Mouse (Mus musculus) kidney, adult 9 months (tissue): ENCODE data around the gene Cttnbp2nl.

Experiments used
- DNase-seq: peaks from one replicate; pipeline ENCODE4 v3.0.0; 2022

Cttnbp2nl gene

DNA sequence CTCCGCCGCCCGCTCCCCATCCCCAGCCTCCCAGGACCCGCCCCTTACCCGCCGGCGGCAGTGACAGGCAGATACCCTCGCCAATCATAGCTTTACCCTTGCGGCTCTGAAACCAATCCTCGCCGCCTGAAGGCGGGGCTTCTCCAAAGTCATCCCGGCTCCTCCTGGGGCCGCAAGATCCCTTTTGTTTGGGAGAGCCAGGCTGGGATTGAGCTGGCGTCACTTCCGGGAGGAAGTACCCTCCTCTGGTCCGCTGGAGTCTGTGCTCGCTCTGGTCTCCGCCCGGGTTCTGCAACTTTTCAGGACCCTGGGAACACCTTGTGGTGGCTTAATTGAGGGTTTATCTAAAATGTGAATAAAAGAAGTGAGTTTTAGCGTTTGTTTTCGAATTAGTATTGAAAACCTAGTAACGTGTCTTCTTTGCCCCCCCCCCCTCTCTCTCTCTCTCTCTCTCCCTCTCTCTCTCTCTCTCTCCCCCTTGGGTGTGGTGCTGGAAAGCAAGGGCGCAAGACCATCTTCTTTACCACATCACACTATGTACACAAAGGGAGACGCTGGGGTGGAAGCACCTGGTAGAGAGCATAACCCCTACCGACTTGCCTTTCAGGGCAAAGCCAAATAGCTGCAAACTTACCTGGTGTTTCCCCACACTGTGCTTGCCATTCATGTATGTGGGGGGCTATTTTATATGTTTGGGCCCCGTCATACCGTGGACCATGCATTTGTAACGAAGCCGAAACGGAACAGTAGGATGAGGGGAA, at the start of gene Cttnbp2nl:
TSS of gene Cttnbp2nl (minus strand) at position 210 of the 761 bp plus-strand sequence.
- peak; percentile 99 for DNase-seq

DNA sequence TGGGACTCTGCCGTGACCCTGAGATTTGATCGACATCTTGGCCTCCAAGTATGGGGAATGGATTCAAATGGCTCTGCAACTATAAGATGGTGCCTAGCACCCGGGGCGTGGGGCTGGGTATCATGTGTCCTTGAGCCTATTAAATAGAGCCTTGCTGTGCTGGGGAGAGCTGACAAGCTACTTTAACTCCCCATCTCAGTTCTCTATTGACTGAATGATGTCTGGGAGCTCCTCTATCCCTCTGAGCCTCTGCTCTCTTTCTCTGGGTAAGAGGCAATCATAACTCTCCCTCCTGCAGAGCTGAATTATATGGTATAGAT, 47.3 kb upstream of the Cttnbp2nl start:
- no peak for DNase-seq

DNA sequence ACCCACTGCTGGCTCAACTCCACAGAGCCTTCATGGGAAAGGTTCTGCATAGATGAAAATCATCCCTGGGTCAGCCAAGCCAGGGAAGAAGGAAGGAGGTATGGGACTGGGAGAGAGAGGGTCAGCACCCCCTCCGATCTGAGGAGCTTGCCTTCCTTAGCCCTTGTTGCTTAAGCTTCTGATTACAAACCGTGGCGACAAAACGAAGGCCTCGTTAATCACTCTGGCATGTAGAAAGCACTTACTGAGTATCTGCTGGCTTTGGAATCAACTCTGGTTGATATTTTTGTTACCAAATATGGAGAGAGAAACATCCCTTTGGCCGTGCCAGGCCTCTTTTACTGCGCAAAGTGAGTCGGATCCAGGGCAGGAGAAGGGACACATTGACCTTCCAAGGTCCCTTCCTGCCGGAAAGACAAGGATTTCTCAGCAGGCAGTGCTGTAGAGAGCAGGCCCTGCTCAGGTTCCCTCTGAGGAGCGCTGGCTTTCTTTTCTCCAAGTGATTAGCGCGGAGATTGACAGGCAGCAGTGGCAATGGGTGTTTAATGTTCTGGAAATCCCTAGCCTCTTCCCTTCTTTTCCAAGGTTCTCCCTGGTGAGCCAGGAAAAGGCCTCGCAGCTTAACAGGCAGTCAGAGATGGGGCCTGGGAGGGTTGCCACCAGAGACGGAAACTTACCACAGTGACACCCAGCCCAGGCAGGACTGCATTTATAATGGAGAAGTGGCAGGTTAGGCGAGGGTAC, 46.8 kb upstream of the Cttnbp2nl start:
- no peak for DNase-seq

DNA sequence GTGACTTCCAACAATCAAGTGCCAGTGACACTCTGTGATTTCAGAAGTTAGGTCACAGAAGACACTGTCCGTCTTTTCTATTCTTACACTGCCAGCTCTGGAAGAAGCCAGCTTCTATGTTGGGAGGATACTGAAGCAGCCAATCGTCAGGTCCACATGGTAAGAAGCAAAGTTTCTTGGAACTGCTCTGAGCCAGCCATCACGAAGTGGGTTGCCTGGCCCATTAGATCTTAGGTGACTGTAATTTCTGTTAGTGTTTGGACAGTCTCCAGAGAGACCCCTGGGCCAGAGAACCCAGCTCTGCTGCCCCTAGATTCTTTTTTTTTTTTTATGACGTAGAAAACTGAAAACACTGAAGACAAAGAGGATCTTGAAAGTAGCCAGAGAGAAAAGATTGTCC, 44.6 kb upstream of the Cttnbp2nl start:
- no peak for DNase-seq

DNA sequence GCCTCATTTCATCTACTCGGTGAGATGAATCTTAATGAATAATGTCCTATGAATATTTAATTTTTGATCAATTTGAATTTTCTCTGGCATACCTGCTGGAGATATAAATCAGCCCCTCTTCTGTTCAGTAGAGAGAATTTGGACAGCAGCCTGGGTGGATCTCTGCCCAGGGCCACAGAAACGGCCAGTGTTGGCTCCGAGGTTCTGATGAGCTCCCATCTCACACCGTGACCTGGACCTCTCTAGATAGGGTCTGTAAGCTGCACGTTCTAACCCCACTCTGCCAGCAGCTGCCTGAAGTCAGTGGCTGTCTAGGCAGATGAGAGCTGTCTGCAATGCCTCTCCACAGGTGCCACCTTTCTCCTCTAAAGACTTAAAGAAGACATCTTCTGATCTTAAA, 42.1 kb upstream of the Cttnbp2nl start:
- DNase-seq = no peak

DNA sequence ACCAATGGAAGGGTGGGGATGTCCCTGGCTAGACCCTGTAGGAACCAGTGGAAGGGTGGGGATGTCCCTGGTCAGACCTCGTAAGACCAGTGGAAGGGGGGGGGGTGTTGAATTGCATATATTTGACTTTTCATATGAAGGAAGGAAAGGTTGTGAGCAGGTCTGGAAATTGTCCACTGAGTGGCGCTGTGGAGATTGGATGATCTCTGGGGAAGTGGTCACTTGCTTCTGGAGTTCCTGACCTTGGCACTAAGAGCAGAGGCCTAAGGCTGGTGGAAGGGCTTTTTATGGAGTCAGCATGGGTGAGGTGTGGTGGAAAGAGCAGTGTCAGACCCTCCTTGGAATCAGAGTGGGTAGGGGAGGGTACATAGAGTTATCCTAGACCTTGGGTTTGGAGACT, 41.5 kb upstream of the Cttnbp2nl start:
- peak; percentile 26 for DNase-seq

DNA sequence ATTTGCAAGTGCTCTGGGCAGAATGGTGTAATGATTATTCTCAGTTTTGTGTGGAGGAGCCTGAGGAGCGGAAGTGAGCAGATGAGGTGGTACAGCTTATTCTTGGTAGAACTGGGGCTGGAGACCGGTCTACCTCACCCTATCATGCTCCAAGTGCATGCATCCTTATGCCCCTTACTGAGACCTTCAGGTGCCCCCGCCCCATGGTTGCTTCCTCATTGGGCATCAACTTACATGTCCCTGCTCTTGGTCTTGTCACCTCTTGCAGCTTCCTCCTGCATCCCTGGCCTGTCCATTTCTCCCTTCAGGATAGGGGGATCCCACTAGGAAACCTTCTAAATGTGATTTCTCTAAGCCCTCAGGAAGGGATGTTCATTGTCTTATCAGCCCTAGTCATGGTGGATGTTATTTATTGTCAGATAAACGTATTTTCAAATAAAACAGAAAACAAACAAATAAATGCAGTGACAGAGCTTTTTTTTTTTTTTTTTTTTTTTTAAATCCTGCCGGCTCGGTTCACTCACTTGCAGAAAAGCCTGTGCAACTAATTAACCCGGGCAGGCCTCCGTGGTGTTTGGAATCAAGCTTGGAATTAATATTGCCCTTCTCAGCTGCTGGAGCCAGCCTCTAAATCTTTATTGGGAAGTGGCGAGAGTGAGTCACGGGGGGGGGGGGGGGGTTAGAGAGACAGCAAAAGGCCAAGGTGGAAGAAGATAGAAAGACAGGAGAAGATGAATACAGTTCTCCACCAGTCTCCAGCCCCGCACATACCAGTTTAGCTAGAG, 40.0 kb upstream of the Cttnbp2nl start:
- DNase-seq = peak; percentile 66

DNA sequence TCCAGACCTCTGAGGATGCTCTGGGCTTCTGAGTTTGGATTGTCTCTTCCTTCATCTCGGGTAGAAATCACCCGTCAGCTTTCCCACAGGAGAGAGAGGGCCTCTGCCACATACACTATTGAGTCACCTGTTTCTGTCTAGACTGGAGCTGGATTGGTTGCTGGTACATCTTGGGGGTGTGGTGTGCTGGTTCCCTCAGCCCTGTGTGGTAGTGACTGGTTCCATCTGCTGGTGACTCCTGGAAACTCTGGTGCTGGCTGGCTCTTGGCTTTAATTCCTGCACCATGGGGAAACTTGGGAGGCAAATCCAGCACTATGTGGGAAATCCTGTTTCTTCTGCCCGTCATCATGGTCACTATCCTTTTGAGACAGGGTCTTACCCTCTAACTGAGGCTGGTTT, 38.0 kb upstream of the Cttnbp2nl start:
- peak; percentile 68 for DNase-seq

DNA sequence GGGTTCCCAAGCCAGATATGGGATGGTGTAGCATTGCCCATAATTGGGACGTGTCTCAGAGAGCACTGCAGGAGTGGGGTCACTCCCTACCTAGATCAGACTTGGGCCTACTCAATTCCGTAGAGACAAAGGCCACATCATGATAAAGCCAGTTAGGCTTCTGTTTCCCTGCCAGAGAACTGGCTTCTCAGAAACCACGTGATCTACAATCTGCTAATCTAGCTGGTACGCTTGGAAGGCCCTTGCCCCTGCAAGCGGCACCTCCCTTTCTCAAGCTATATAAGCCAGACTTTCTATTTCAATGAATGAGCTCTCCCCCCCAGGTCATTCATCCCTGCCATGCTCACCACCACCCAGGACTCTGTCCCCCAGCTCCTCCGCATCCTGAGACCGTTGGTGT, 37.2 kb upstream of the Cttnbp2nl start:
- no peak for DNase-seq

DNA sequence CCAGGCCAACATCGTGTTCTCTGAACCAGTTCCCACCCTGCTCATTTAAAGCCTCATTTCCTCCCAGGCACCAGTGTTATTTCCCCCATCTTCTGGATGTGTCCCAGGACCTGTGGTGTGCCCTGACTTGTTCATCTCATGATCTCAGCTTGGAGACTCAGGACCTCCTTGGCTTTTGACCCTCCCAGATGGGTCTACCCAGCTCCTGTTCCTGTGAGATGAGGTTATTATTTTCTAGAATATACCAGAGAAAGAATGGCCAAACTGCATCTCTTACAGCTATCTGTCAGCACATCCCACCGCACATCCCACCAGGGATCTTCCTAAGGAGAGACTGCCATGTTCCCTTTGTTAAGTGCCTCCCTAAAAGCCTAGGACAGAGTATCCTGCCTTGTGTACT, 35.7 kb upstream of the Cttnbp2nl start:
- peak; percentile 12 for DNase-seq

DNA sequence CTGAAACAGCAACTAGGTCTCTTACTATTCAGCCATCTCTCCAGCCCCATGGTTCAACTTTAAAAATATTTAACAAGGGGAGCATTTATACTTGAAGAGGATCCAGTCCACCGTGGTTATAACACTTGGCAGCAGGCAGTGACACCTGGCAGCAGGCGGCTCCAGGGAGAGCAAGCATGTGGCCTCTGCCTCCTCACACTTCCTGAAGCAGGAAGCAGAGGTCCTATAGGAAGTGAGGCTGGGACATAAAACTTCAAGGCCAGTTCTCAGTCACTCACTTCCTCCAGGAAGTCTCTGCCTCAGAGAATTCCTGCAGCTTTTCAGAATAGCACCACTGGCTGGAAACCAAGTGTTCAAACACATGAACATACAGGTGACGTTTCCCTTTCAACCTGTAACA, 34.4 kb upstream of the Cttnbp2nl start:
- peak; percentile 66 for DNase-seq

DNA sequence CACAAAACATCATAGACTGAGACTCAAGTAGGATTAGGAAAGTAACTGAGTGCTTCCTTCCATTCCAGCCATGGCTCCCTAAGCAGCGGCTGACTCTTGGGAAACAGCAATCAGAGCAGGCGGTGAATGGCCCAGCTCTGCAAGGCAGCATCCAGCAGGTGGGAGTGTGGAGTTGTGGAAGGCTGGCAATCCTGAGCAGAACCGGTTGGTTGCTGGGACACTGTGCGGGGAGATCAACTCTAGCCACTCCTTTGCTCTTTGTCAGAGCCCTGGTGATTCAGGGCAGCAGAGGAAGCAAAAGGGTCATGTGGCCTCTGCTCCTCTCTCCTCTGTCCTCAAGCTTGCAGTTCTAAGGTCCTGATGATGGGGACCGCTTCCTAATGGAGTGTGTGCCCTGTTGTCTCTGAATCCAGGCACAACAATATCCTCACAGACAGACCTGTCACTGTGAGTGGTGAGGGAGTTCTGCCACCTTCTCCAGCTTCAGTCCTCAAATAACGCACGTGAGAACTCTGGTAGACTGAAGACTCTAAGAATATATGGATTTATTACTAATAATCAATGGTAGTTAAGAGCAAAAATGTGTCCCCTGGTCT, 25.4 kb upstream of the Cttnbp2nl start:
- peak; percentile 78 for DNase-seq

DNA sequence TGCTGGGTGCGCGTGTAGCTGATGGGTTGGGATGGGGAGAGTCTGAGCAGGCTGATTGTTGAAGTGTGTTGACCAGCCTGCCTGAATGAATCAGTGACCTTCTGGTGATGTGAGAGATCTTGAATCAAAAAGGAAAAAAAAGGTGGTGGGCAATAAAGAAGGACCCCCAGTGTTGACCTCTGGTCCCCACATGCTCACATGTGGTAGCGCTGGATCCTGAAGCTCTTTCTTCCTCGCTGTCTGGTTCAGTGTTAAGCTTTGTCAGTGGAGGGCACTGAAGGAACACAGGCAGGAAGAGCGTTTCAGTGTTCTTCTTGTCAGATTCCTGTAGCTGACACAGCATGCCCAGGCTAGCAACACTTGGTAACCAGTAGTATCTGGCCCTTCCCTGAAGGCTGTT, 22.9 kb upstream of the Cttnbp2nl start:
- DNase-seq = no peak

DNA sequence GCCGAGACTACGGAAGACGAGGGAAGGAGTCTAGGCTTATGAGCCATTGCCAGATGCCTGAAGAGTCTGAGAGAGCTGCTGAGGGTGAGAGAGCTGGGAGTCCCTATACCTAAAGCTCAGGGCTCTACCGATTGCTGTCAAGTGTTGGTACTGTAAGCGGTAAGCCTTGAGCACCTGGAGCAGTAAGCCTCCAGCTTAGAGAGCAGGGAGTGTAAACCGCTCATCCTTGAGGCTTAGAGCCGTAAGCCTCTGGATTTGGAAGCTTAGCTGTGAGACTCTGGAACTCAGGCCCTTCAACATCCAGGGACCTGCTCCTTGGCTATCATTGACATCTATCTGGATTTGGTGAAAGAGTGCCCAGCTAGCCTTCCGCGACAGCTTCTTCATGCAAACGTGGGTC, 19.6 kb upstream of the Cttnbp2nl start:
- no peak for DNase-seq

DNA sequence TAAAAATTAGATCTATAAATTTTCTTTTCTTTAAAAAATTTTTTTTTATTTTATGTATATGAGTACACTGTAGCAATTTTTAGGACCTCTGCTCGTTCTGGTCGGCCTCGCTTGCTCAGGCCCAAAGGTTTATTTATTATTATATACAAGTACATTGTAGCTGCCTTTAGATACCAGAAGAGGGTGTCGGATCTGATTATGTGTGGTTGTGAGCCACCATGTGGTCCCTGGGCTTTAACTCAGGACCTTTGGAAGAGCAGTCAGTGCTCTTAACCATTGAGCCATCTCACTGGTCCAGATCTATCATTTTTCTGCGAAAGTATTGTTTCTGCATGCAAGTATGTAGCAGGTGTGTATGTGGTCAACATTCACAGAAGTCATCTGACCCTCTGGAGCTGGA, 18.3 kb upstream of the Cttnbp2nl start:
- DNase-seq = no peak

DNA sequence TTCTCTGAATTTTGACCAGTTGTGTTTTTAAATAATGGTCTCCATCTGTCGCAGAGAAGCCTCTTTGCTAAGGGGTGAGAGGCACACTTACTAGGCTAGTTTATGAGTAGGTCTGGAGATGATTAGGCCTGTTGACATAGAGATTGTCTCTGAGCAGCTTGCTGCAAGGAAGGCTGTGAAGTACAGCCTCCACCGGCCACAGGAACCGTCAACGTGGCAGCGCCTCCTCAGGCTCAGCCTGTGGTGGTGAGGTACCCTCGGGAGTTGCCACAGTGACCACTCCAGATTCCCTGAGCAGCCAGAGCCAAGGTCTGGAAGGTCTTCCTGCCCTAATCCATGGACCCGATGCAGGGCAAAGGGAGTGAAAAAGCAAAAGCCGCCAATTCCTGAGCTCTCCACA, 17.6 kb upstream of the Cttnbp2nl start:
- DNase-seq = no peak

DNA sequence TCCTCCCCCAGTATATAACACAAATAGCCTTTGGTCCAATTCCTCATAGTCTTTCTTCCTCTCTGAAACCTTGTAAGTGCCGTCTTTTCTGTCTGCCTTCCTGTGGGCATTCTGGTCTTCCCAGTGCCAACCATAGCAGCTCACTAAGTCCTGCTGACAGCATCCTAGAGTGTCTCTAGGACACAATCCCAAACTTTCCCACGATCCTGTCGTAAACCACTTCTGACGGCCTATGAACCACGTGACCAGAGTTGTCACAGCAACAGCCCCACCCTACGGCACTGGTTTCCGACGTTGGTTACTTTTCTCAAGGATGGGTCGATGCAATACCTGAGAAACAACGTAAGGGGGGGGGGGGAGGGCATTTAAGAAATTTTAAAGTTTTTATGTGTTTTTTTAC, 13.6 kb upstream of the Cttnbp2nl start, which contains the start of gene 4930564D02Rik:
TSS of gene 4930564D02Rik (plus strand) at position 301 of the 400 bp plus-strand sequence.
- no peak for DNase-seq

DNA sequence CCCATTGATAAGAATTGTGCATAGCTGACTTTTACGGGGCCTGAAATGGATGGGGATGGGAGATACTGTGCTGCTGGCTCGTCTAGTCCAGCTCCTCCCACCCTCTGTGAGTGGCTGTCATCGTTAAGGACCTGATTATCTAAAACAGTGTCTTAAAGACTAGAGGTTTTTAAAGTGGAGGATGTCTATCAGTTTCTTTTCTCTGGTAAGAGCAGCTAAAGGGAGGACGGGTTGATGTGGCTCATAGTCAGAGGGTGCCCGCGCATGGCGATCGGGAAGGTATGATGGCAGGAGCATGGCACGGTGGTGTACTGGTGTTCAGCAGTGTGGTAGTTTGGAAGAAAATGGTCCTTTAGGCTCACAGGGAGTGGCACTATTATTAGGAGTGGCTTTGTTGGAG, 9.7 kb upstream of the Cttnbp2nl start:
- DNase-seq = no peak

DNA sequence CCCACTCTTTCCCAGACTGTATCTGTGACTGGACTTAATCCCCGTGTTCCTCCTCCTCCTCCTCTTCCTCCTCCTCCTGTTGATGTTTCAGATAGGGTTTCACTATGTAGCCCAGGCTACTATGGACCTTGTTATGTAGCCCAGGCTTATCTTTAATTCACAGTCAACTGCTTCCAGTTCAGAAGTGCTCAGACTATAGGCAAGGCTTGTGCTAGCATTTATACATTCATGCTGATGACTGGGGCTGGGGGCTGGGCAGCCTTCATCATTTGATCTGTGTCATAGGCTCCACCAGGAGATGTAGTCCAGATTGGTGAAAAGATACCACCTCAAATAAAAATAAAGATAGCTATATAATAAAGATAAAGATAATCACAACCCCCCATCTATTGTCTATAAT, 9.0 kb upstream of the Cttnbp2nl start:
- DNase-seq = no peak

DNA sequence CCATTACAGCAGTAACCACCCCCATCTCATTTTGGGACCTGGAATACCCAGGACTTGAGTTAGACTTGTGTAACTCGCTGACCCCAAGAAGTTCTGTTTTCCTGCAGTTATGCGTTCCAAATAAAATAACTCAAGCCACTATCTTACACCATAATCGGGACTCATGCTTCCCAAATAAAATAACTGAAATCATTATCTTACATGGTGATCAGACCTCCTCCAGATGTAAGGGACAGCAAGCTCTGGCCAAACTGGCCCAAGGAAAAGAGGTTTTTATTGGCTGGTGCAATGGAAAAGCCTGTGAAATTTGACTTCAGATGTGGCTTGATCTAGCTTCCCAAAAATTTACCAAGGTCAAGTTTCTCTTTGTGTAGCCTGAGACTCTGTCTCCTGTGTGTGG, 8.6 kb upstream of the Cttnbp2nl start:
- DNase-seq = no peak

DNA sequence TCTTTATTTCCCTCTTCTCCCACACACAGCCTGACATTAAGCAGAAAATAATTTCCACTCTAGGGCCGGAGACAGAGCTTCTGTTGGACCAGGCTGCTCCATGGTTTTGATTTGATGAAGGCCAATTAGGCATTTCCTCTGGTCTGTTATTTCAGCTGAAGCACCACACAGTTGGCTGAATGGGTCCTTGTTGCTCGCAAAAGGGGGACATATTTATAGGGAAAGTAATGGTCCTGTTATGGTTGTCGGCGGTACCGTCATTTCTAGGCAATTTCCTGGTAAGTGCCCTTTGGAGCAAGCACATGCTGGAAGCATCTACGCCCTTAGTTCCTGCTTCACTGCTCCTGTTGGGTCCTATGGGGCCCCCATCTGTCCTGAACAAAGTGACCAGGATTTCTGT, 8.0 kb upstream of the Cttnbp2nl start:
- no peak for DNase-seq

DNA sequence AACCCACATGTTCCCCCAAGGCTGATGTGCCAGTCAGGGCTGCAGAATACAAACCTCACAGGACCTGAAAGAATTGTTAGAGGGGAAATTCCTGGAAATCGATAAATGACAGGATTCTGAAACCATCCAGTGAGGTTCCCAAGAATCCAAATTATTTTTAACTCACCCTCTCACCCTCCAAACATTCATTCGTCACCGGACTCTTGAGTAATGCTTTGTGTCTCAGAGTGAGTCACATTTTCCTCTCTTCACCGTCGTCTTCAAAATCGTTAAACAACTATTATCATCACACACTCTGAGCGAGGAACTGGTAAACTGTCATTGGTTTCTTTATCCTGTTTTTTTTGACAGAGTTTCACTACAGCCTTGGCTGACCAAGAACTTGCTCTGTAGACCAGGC, 7.0 kb upstream of the Cttnbp2nl start:
- DNase-seq = no peak
